Mouse (Mus musculus) hindbrain, embryonic 10.5 days (tissue): Measurements from ENCODE around the gene Gmcl1. TPM values are rescaled to one million over a fixed set of nuclear protein-coding genes. Genes with fewer than 3 reads are reported as not detected.

ENCODE experiments used
- DNase-seq: peaks from one replicate; pipeline ENCODE4 v3.0.0-alpha.2; 2017; ENCODE audit warnings: low spot score
- H3K27ac ChIP-seq: fragments of 300-500 bp; sonication (generic); 2 replicates; pipeline ENCODE4 v1.5.1; 2016; ENCODE audit warnings: mild to moderate bottlenecking, moderate library complexity
- H3K27me3 ChIP-seq: fragments of 300-500 bp; sonication (generic); 2 replicates; pipeline ENCODE4 v1.6.1; 2016; ENCODE audit warnings: mild to moderate bottlenecking; ENCODE audit not compliant: poor library complexity, insufficient read depth, severe bottlenecking
- H3K36me3 ChIP-seq: fragments of 300-500 bp; sonication (generic); 2 replicates; pipeline ENCODE4 v1.6.1; 2016; ENCODE audit warnings: mild to moderate bottlenecking, moderate library complexity
- H3K4me1 ChIP-seq: fragments of 300-500 bp; sonication (generic); replicated peaks from 2 replicates; pipeline ENCODE4 v1.6.1; 2016; ENCODE audit warnings: mild to moderate bottlenecking
- H3K4me3 ChIP-seq: fragments of 300-500 bp; sonication (generic); 2 replicates; pipeline ENCODE4 v1.5.1; 2016; ENCODE audit warnings: mild to moderate bottlenecking, moderate library complexity
- H3K9me3 ChIP-seq: fragments of 300-500 bp; sonication (generic); 2 replicates; pipeline ENCODE4 v1.6.1; 2016; ENCODE audit warnings: mild to moderate bottlenecking, moderate library complexity
- WGBS: fragments of 180-500 bp; shearing (Covaris S2); methylation state at CpG from one replicate; pipeline ENCODE4 v1.1.7; 2016; 5-methylcytosine and 5-hydroxymethylcytosine counted together
- polyA plus RNA-seq: library from polyadenylated mRNA; unstranded; fragments of >200 nt; fragmentation: Nextera tagmentation; extraction: Ambion mirVana; gene quantifications from 2 replicates; pipeline ENCODE4 v1.2.1, GENCODE M21; 2016

Gmcl1 gene
- polyA plus RNA-seq = 35.0 and 38.1 TPM in 2 replicates

DNA sequence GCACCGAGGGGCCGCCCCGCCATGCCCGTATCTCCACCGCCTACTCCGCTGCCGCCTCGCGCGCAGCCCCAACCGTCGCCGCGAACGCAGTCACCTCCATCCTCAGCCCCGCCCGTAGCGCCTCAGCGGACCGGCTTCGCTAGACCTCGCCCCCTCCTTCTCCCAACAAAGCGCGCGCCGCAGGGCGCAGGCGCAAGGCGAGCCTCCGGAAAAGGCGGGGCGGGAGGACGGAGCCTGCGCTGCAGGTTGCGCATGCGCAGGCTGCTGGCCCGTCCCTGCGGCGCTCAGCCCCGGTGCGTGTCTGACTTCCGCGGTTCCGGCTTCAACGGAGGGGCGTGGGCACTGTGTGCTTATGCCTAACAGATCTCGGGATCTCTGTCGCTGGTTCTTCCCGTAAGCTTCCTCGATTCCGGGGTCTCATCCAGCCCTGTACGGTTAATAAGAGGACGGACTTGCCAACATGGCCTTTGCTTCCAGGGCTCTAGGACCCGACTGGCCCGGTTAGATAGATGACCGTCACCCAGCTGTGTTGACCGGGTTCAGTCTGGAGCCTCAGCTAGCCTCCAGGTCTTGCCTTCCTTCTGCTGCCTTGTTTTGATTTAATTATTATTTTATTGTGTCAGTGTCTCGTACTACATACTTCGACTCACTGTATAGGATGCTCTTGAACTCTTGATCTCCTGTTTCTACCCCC lies at the start of gene Gmcl1:
TSS of gene Gmcl1 (minus strand) at position 201 of the 694 bp plus-strand sequence.
- peak within 1 kb of the TSS; percentile 94 for H3K27ac ChIP-seq
- peak within 1 kb of the TSS; percentile 81 for H3K4me3 ChIP-seq
- no peaks in the 10 kb centered on the region for H3K27me3 ChIP-seq
- H3K4me1 ChIP-seq = peaks cover 28% of the 10 kb centered on the region
- no peaks in the 10 kb centered on the region for H3K36me3 ChIP-seq
- WGBS = under 1% methylated on average over 53 of the region's 59 CpGs
- no peaks in the 10 kb centered on the region for H3K9me3 ChIP-seq
- DNase-seq = peak; percentile 96

DNA sequence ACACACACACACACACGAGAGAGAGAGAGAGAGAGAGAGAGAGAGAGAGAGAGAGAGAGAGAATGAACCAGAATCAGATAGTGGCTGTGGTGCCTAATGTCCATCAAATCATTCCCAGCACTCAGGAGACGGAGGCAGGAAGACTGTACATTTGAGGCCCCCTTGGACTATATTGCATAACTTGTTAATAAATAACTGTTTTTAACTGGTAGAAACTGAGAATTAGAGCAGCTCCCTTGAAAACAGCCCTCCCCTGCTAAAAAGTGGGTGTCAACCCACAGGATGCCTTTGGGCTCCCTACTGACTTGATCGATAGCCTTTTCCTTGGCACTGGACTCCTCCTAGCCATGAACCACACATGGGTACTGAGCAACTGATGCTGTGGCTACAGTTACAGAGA lies 49.2 kb upstream of the Gmcl1 start:
- Histone ChIP-seq H3K36me3 (no peaks in the 10 kb centered on the region), H3K27ac (no peak overlapping the region), H3K9me3 (no peaks in the 10 kb centered on the region), H3K27me3 (no peaks in the 10 kb centered on the region), H3K4me1 (no peaks in the 10 kb centered on the region), H3K4me3 (no peak overlapping the region)
- 76% methylated on average over 3 of the region's 3 CpGs for WGBS
- no peak for DNase-seq

DNA sequence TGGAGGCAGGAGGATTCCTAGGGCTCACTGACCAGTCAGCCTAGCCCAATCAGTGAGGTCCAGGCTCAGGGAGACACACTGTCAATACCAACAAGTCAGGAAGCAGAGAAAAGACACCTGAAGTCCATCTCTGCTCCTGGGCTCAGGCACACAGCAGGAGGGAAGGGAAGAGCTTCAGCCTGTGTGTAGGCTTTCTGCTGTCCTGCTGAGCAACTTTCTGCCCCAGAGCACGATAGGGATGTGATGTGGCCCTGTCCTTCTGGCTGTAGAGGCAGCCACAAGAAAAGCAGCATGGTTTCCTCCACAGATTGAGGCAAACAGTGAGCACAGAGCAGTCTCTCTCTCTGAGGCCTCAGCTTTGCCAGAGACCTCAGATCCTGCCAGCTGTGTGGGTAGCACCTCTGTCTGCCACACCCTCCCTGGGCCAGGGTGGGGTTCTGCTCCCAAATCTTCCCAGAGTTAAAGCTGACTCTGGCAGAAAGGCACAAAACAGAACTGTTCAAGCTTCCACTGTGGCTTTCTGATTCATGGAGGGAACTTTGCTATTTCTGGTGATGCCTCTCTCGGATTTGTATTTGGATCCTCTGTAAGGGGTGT lies 48.3 kb upstream of the Gmcl1 start:
- no peak for DNase-seq
- Histone ChIP-seq H3K4me1 (no peaks in the 10 kb centered on the region), H3K4me3 (no peak overlapping the region), H3K27ac (no peak overlapping the region), H3K27me3 (no peaks in the 10 kb centered on the region), H3K36me3 (no peaks in the 10 kb centered on the region), H3K9me3 (no peaks in the 10 kb centered on the region)
- 50% methylated on average over 2 of the region's 2 CpGs for WGBS

DNA sequence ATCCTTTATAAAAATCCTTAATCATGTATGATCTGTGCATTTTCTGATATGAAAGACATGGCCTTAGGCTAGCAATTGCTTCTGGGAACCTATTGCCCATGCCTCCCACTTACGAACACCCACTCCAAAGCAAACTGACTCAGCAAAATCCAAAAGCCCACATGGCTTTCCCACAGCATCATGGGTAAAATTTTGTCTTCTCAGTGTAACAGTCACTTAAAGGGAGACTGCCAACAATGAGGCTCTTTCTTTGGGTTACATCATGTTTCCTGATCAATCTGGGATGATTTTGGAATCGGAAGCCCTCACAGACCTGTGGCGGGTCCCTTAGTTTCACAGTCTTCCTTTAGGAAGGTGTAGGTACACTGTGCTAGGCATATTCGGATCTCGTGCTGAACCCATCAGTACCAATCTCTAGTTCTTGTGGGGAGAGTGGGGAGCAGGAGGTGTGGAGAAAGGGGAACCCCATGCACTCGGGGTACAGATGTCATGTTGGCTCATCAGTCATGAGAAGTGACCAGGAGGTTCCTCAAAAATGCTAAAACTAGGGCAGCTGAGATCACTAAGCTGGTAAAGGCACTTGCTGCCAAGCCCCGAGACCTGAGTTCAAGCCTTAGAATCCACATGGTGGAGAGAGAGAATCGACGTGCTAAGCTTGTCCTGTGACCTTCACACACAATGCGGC lies 45.9 kb upstream of the Gmcl1 start:
- Histone ChIP-seq H3K9me3 (no peaks in the 10 kb centered on the region), H3K27ac (no peak overlapping the region), H3K4me3 (no peak overlapping the region), H3K4me1 (no peaks in the 10 kb centered on the region), H3K36me3 (no peaks in the 10 kb centered on the region), H3K27me3 (no peaks in the 10 kb centered on the region)
- 92% methylated on average over 10 of the region's 10 CpGs for WGBS
- DNase-seq = no peak

DNA sequence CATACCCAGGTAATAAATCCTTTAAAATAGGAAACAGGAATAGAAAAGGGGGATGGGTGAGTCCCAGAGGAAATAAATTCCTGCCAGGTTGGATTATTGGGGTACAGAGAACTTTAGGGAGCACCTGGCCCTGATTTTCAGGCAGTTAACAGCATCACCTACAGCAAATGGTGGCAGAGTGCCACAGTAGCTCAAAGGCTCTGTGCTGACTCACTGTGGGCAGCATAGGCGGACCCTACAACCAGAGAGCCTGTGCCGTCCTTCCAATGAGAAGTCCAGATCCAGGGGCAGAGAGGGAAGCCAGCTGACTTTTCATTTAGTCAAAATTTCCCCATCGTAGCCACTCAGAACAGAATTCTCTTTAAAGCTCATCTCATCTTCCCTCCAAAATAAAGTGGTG lies 44.0 kb upstream of the Gmcl1 start:
- no peaks in the 10 kb centered on the region for H3K4me1 ChIP-seq
- no peaks in the 10 kb centered on the region for H3K9me3 ChIP-seq
- WGBS = 79% methylated on average over 3 of the region's 3 CpGs
- DNase-seq = no peak
- no peaks in the 10 kb centered on the region for H3K36me3 ChIP-seq
- no peaks in the 10 kb centered on the region for H3K27me3 ChIP-seq
- no peak overlapping the region for H3K27ac ChIP-seq
- no peak overlapping the region for H3K4me3 ChIP-seq

DNA sequence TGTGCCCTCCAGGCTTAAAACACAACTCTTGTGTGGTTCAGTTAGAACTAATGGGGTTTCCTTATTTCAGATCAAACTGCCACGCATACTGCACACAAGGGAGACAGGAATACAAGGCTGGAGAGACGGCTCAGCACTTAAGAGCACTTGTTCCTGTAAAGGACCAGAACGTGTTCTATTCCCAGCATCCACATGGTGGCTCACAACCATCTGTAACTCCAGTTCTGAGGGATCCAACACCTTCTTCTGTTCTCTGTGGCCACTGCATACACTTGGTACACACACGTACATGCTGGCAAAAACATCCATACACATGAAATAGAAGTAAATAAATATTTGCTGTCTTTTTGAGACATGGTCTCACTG lies 43.5 kb upstream of the Gmcl1 start:
- Histone ChIP-seq H3K4me3 (no peak overlapping the region), H3K4me1 (no peaks in the 10 kb centered on the region), H3K36me3 (no peaks in the 10 kb centered on the region), H3K27me3 (no peaks in the 10 kb centered on the region), H3K27ac (no peak overlapping the region), H3K9me3 (no peaks in the 10 kb centered on the region)
- DNase-seq = no peak
- WGBS = 70% methylated on average over 4 of the region's 4 CpGs

DNA sequence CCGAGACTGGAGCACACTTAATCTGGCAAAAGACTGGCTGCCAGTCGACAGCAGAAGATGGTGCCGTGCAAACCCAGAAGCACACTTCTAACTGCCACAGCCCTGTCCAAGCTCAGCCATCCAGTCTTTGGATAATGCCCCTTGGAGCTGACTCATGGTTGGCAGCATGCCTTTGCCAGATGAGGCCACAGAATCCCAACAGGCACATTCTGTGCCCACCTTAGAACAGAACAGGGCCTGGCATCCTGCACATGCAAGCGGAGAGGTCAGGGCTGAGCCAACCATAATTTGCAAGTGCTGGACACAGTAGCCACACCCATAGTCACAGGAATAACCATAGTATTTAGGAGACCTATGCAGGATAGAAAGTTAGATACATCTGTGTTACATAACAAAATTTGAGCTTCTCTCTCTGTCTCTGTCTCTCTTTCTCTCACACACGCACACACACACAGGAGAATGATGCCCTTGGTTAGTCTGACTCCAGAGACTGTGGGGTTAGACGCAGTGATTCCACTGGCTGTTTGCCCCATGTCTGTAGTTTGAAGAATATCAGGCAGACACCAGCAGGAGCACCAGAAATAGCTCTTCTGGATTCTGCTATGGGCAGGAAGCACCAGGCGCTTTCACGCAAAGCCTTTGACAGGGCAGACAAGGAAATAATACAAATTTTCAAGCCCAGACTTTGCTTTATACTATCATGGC lies 43.0 kb upstream of the Gmcl1 start:
- DNase-seq = no peak
- Histone ChIP-seq H3K27me3 (no peaks in the 10 kb centered on the region), H3K4me1 (no peaks in the 10 kb centered on the region), H3K27ac (no peak overlapping the region), H3K4me3 (no peak overlapping the region), H3K36me3 (no peaks in the 10 kb centered on the region), H3K9me3 (no peaks in the 10 kb centered on the region)
- 90% methylated on average over 8 of the region's 8 CpGs for WGBS

DNA sequence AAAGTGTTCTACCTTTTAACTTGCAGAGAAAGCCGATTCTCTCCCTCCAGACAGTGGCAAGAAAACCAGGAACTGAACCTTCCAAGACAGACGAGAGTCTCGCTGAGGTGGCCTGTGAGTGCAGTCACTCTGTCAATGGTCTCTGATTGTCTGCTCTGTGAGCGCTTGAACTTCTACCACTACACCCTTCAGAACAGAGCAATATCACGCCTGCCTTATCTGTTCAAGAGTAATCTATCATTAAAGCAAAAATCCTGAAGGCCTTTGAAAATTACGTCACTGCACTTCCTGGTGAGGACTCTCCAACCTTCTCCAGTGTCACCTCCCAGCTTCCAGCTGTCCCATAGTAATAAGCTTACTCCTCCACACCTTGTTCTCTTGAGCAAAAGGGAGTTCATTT lies 41.8 kb upstream of the Gmcl1 start:
- no peak overlapping the region for H3K27ac ChIP-seq
- no peak for DNase-seq
- H3K4me3 ChIP-seq = no peak overlapping the region
- H3K9me3 ChIP-seq = no peaks in the 10 kb centered on the region
- H3K27me3 ChIP-seq = no peaks in the 10 kb centered on the region
- H3K4me1 ChIP-seq = no peaks in the 10 kb centered on the region
- WGBS = 87% methylated on average over 6 of the region's 6 CpGs
- H3K36me3 ChIP-seq = no peaks in the 10 kb centered on the region

DNA sequence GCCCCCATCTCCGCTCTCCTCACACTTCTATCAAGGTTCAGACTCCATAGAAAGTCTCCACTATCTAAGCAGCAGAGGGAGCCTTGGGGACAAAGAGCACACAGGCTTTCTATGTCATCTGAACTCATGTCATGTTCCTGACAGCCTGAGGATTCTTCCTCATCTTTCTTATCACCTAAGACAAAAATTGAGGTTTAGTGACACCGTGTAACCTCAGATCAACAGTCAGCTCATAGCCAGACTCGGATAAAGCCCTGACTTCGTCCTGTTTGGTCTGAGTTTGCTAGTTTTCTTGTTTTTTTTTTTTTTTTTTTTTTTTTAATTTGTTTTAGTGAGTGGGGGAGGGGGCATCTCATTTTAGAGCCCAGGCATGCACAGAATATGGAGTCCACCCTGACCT lies 40.6 kb upstream of the Gmcl1 start:
- no peak for DNase-seq

DNA sequence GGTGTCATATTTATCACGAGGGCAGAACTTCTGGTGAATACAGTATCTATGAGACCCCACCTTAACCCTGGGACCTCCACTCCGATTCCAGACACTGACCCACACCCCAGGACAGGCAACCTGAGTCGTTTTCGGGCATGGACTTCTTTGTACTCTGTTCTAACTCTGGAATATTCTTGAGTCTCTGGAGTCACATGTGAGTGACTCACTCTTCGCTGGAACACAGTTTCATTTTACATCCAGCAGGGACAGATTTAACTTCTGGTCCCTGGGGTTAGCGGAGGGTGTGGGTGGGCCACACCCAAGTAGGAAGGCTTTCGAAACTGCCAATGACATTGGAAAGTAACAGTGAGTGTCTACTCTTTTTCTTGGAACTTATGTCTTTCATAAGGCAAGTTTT lies 39.4 kb upstream of the Gmcl1 start:
- Histone ChIP-seq H3K4me1 (no peaks in the 10 kb centered on the region), H3K27ac (no peak overlapping the region), H3K4me3 (no peak overlapping the region), H3K27me3 (no peaks in the 10 kb centered on the region), H3K9me3 (no peaks in the 10 kb centered on the region), H3K36me3 (no peaks in the 10 kb centered on the region)
- 87% methylated on average over 7 of the region's 7 CpGs for WGBS
- DNase-seq = no peak

More for the DNA sequence above, 40.6 kb upstream of the Gmcl1 start:
- 96% methylated on average over 4 of the region's 4 CpGs for WGBS
- no peaks in the 10 kb centered on the region for H3K27me3 ChIP-seq
- H3K36me3 ChIP-seq = no peaks in the 10 kb centered on the region
- H3K4me1 ChIP-seq = no peaks in the 10 kb centered on the region
- H3K27ac ChIP-seq = no peak overlapping the region
- H3K9me3 ChIP-seq = no peaks in the 10 kb centered on the region
- H3K4me3 ChIP-seq = no peak overlapping the region

DNA sequence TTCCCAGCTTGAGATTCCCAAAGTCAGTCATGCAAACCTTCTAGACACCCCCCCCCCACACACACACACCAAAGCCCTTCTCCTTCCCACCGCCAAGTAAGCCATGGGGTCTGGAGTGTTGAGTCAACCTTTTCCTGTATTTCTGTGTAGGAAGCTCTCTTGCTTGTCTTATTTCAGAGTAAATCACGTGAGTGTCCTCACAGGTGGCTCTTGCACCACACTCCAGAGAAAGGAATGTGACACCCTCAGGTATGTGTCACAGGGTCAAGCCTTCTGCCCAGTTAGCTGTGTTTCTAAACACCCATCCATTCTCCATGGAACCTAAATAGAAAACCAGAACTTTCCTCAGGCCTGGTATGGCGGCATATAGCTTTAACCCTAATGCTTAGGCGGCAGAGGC lies 35.8 kb upstream of the Gmcl1 start:
- no peak overlapping the region for H3K4me3 ChIP-seq
- no peak overlapping the region for H3K27ac ChIP-seq
- no peaks in the 10 kb centered on the region for H3K9me3 ChIP-seq
- H3K27me3 ChIP-seq = no peaks in the 10 kb centered on the region
- WGBS = 86% methylated on average over 4 of the region's 4 CpGs
- H3K36me3 ChIP-seq = no peaks in the 10 kb centered on the region
- no peak for DNase-seq
- H3K4me1 ChIP-seq = no peaks in the 10 kb centered on the region

DNA sequence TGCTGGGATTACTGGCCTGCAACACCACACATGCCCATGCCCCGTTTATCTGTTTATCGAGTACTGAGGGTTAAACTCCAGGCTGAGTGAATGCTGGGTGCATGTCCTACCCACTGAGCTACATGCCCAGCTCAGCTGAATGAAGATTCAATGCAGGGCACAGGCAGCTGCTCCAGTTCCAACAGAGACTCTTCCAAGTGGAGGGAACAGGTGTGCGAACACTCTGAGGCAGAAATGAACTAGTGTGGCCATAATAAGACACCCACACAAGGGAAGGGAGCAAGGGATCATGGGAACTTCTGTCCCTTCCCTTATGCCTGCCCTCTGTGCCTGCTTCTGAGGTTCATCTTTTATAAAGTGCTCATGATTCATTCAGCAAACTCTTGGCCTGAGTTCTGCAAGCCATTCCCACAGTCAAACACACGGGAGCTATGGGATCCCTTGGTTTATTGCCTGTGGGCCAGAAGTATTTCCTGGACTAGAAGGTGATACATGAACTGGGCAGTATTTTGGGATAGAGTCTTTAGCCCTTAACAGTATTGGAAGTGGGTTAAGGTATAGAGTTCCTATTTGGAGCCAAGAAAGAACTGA lies 35.1 kb upstream of the Gmcl1 start:
- WGBS = 87% methylated on average over 4 of the region's 4 CpGs
- Histone ChIP-seq H3K9me3 (no peaks in the 10 kb centered on the region), H3K4me1 (no peaks in the 10 kb centered on the region), H3K27ac (no peak overlapping the region), H3K27me3 (no peaks in the 10 kb centered on the region), H3K36me3 (no peaks in the 10 kb centered on the region), H3K4me3 (no peak overlapping the region)
- DNase-seq = no peak

DNA sequence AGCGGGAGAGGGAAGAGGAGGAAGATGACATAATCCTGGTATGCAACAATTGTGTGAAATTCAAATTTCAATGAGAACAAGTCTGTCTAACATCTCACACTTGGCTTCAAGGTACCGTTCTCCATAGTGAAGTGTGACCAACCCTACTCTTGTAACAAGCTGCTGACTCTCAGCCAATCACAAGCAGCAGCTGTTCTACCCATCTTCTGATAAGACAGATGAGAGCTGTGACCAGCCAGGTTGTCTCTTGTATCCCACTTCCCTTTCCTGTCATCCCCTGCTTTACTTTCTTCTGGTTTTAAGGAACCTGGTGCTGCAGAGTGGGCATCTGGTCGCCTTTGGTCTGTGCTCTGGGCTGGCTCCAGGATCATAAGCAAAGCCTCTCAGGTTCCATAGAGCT lies 34.3 kb upstream of the Gmcl1 start:
- H3K27ac ChIP-seq = no peak overlapping the region
- H3K27me3 ChIP-seq = no peaks in the 10 kb centered on the region
- no peaks in the 10 kb centered on the region for H3K4me1 ChIP-seq
- no peak overlapping the region for H3K4me3 ChIP-seq
- H3K9me3 ChIP-seq = no peaks in the 10 kb centered on the region
- H3K36me3 ChIP-seq = no peaks in the 10 kb centered on the region
- 79% methylated on average over 3 of the region's 3 CpGs for WGBS
- no peak for DNase-seq
